Mouse (Mus musculus) MEL (cell line): ENCODE results near the gene Fgd3. TPM values are rescaled to one million over a fixed set of nuclear protein-coding genes. Genes with fewer than 3 reads are reported as not detected.

Experiments
- DNase-seq: peaks from one replicate; pipeline ENCODE4 v3.0.0; 2011; ENCODE audit warnings: low read depth, low spot score
- H3K27ac ChIP-seq: 2 replicates; pipeline ENCODE4 v1.5.1; 2012; ENCODE audit warnings: low read depth, mild to moderate bottlenecking, control low read depth, low read length, moderate library complexity; ENCODE audit not compliant: control insufficient read depth
- H3K27me3 ChIP-seq, 2 experiments: fragments of 150-350 bp in 1 of 2; sonication (generic) in 1 of 2; 2 replicates each; pipeline ENCODE4 v1.6.1; 2012; ENCODE audit warnings: low read length in 2 of 2, mild to moderate bottlenecking in 2 of 2, improper control_type of control experiment in 1 of 2, moderate library complexity in 1 of 2; ENCODE audit not compliant: insufficient read depth in 2 of 2, control insufficient read depth in 1 of 2
- H3K36me3 ChIP-seq, 2 experiments: 2 replicates each; pipeline ENCODE4 v1.6.1; 2012 to 2014; ENCODE audit warnings: low read length in 2 of 2, improper control_type of control experiment in 1 of 2, inconsistent platforms in 1 of 2, mild to moderate bottlenecking in 1 of 2; ENCODE audit not compliant: insufficient read depth in 2 of 2, control insufficient read depth in 1 of 2
- H3K4me1 ChIP-seq, 2 experiments: fragments of 150-350 bp in 1 of 2; sonication (generic) in 1 of 2; 2 replicates each; pipeline ENCODE4 v1.6.1; 2012; ENCODE audit warnings: low read length in 2 of 2, improper control_type of control experiment in 1 of 2, mild to moderate bottlenecking in 1 of 2; ENCODE audit not compliant: insufficient read depth in 2 of 2, control insufficient read depth in 1 of 2
- H3K4me3 ChIP-seq, 2 experiments: fragments of 150-350 bp in 1 of 2; sonication (generic) in 1 of 2; 2 replicates each; pipeline ENCODE4 v1.5.1; 2012; ENCODE audit warnings: low read depth in 2 of 2, low read length in 2 of 2, mild to moderate bottlenecking in 2 of 2, moderate library complexity in 2 of 2, control low read depth in 1 of 2, improper control_type of control experiment in 1 of 2; ENCODE audit not compliant: control insufficient read depth in 1 of 2, insufficient read depth in 1 of 2
- H3K79me2 ChIP-seq: 2 replicates; pipeline ENCODE4 v1.6.1; 2012; ENCODE audit warnings: mild to moderate bottlenecking, low read length, moderate library complexity; ENCODE audit not compliant: control insufficient read depth, poor library complexity, insufficient read depth
- H3K9ac ChIP-seq: 2 replicates; pipeline ENCODE4 v1.6.1; 2012; ENCODE audit warnings: low read depth, mild to moderate bottlenecking, control low read depth, low read length, moderate library complexity; ENCODE audit not compliant: control insufficient read depth, poor library complexity, severe bottlenecking
- H3K9me3 ChIP-seq: fragments of 150-350 bp; sonication (generic); replicated peaks from 2 replicates; pipeline ENCODE4 v1.6.1; 2012; ENCODE audit warnings: mild to moderate bottlenecking, low read length, improper control_type of control experiment, moderate library complexity; ENCODE audit not compliant: insufficient read depth
- CHD1 ChIP-seq: IDR thresholded peaks from 2 replicates; pipeline ENCODE4 v1.6.1; 2012; ENCODE audit warnings: low read depth, mild to moderate bottlenecking, inconsistent platforms, low read length, improper control_type of control experiment
- CHD2 ChIP-seq: IDR thresholded peaks from 2 replicates; pipeline ENCODE4 v1.6.1; 2011; ENCODE audit warnings: low read length, improper control_type of control experiment
- CTCF ChIP-seq, 3 experiments: IDR thresholded peaks in 2 of 3; conservative IDR thresholded peaks in 1 of 3; 2 replicates each; pipeline ENCODE4 v1.5.1; 2011 to 2012; ENCODE audit warnings: low read length in 3 of 3, low read depth in 2 of 3, mild to moderate bottlenecking in 2 of 3, improper control_type of control experiment in 1 of 3, inconsistent platforms in 1 of 3, mixed read lengths in 1 of 3, moderate library complexity in 1 of 3; ENCODE audit not compliant: control insufficient read depth in 1 of 3, insufficient read depth in 1 of 3, poor library complexity in 1 of 3, severe bottlenecking in 1 of 3
- E2F4 ChIP-seq: IDR thresholded peaks from 2 replicates; pipeline ENCODE4 v1.6.1; 2011; ENCODE audit warnings: low read depth, low read length, improper control_type of control experiment, borderline replicate concordance
- EP300 ChIP-seq, 2 experiments: IDR thresholded peaks; 2 replicates each; pipeline ENCODE4 v1.6.1; 2011; ENCODE audit warnings: improper control_type of control experiment in 2 of 2, low read length in 2 of 2, low read depth in 1 of 2, mild to moderate bottlenecking in 1 of 2
- ETS1 ChIP-seq: IDR thresholded peaks from 2 replicates; pipeline ENCODE4 v1.6.1; 2012; ENCODE audit warnings: low read depth, mild to moderate bottlenecking, inconsistent platforms, low read length, improper control_type of control experiment, moderate library complexity
- GABPA ChIP-seq: IDR thresholded peaks from 2 replicates; pipeline ENCODE4 v1.6.1; 2012; ENCODE audit warnings: low read depth, mild to moderate bottlenecking, inconsistent platforms, low read length, improper control_type of control experiment, moderate library complexity
- GATA1 ChIP-seq: IDR thresholded peaks from 2 replicates; pipeline ENCODE4 v1.6.1; 2011; ENCODE audit warnings: low read depth, low read length, improper control_type of control experiment
- HCFC1 ChIP-seq: IDR thresholded peaks from 2 replicates; pipeline ENCODE4 v1.6.1; 2012; ENCODE audit warnings: low read depth, mild to moderate bottlenecking, inconsistent platforms, low read length, improper control_type of control experiment, moderate library complexity
- KAT2A ChIP-seq: conservative IDR thresholded peaks from 2 replicates; pipeline ENCODE4 v1.6.1; 2012; ENCODE audit warnings: low read depth, low read length, improper control_type of control experiment, inconsistent platforms
- MAZ ChIP-seq: IDR thresholded peaks from 2 replicates; pipeline ENCODE4 v1.6.1; 2012; ENCODE audit warnings: low read depth, mild to moderate bottlenecking, inconsistent platforms, low read length, improper control_type of control experiment
- MEF2A ChIP-seq: IDR thresholded peaks from 2 replicates; pipeline ENCODE4 v1.6.1; 2014; ENCODE audit warnings: low read depth, mild to moderate bottlenecking, inconsistent platforms, low read length, improper control_type of control experiment; ENCODE audit not compliant: poor library complexity, insufficient replicate concordance, severe bottlenecking; ENCODE audit errors: extremely low read depth
- NELFE ChIP-seq: IDR thresholded peaks from 2 replicates; pipeline ENCODE4 v1.6.1; 2011; ENCODE audit warnings: low read depth, low read length, improper control_type of control experiment
- NRF1 ChIP-seq: IDR thresholded peaks from 2 replicates; pipeline ENCODE4 v1.6.1; 2014; ENCODE audit warnings: low read depth, mild to moderate bottlenecking, inconsistent platforms, low read length, improper control_type of control experiment, moderate library complexity; ENCODE audit not compliant: poor library complexity, insufficient read depth, severe bottlenecking
- POLR2AphosphoS2 ChIP-seq: IDR thresholded peaks from 2 replicates; pipeline ENCODE4 v1.6.1; 2011; ENCODE audit warnings: low read length, improper control_type of control experiment
- POLR2AphosphoS5 ChIP-seq: IDR thresholded peaks from 2 replicates; pipeline ENCODE4 v1.6.1; 2012; ENCODE audit warnings: low read depth, borderline replicate concordance, mild to moderate bottlenecking, inconsistent platforms, low read length, moderate library complexity, mixed read lengths
- RCOR1 ChIP-seq: IDR thresholded peaks from 2 replicates; pipeline ENCODE4 v1.6.1; 2012; ENCODE audit warnings: low read depth, mild to moderate bottlenecking, inconsistent platforms, low read length, improper control_type of control experiment
- TAL1 ChIP-seq: IDR thresholded peaks from 2 replicates; pipeline ENCODE4 v1.6.1; 2012; ENCODE audit warnings: mild to moderate bottlenecking, inconsistent platforms, low read length, moderate library complexity, mixed read lengths
- TCF12 ChIP-seq: IDR thresholded peaks from 2 replicates; pipeline ENCODE4 v1.6.1; 2014; ENCODE audit warnings: low read depth, mild to moderate bottlenecking, inconsistent platforms, low read length, improper control_type of control experiment, moderate library complexity
- UBTF ChIP-seq: IDR thresholded peaks from 2 replicates; pipeline ENCODE4 v1.6.1; 2012; ENCODE audit warnings: low read depth, mild to moderate bottlenecking, inconsistent platforms, low read length, improper control_type of control experiment, moderate library complexity, borderline replicate concordance; ENCODE audit not compliant: insufficient read depth
- USF1 ChIP-seq: IDR thresholded peaks from 2 replicates; pipeline ENCODE4 v1.6.1; 2014; ENCODE audit warnings: low read depth, mild to moderate bottlenecking, inconsistent platforms, low read length, improper control_type of control experiment, moderate library complexity
- ZNF384 ChIP-seq: IDR thresholded peaks from 2 replicates; pipeline ENCODE4 v1.6.1; 2012; ENCODE audit warnings: low read depth, mild to moderate bottlenecking, inconsistent platforms, low read length, improper control_type of control experiment
- polyA plus RNA-seq, 2 experiments: library from polyadenylated mRNA; stranded (reverse) in 1 of 2; unstranded in 1 of 2; fragments of >175 nt in 1 of 2; fragments of >200 nt in 1 of 2; gene quantifications; 2 replicates each; pipeline versions ENCODE4 v1.2.1 to v1.2.4; 2012; ENCODE audit warnings: low replicate concordance in 2 of 2, low read depth in 1 of 2; ENCODE audit not compliant: insufficient read length in 2 of 2, insufficient read depth in 1 of 2, missing spikeins in 1 of 2
- total RNA-seq: library from RNA; depleted of rRNA; stranded (reverse); fragments of 300-350 nt; gene quantifications from 2 replicates; pipeline ENCODE4 v1.2.3, GENCODE M21; 2012

Fgd3 gene
- total and polyA plus RNA-seq, 3 experiments, result 5.0 to 6.9 TPM; not detected in 1

DNA sequence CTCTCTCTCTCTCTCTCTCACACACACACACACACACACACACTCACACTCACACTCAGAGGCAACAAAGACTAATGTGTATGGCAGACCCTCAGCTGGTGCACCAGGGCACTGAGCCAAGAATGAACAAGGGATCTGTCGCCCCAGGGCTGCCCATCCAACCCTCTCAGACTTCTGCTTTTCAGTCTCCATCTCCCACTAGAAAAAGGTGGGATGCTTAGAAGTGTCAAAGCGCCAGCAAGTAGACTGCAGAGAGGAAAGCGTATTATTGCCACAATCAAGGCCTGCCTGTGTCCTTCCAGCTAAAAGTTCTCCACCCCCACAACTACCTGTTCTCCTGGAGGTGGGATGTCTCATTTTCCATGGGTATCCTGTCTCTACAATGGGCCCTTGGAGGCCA, 105.7 kb downstream of the Fgd3 start (continued):
- no peak for TF ChIP-seq HCFC1

DNA sequence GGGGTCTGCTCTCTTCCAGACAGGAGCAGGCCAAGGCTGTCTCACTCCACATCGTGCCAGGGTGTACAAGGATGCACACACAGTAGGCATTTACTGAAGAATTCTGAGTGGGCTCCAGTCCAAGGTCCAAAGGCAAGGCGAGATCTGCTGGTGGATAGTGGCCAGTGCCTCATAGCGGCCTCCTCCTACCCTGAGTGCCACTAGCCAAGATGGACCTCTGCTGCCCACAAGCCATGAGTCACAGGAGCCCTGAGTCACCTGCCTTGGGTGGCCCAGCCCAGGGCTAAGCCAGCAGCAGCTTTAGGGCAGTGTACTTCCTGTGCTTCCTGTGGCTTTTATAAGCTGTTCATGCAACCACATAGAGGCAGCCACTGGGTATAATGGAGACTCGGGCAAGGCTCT, 106.6 kb downstream of the Fgd3 start:
- no peaks in the 10 kb centered on the region for H3K9me3 ChIP-seq
- H3K27me3 ChIP-seq, result no peaks in the 10 kb centered on the region
- H3K4me1 ChIP-seq, result peaks cover 0 to 15% of the 10 kb centered on the region in 2 experiments
- H3K9ac ChIP-seq, result no peak overlapping the region
- H3K79me2 ChIP-seq, result no peaks in the 10 kb centered on the region; the same call in 1 of the 2 replicates
- no peak overlapping the region for H3K4me3 ChIP-seq
- TF ChIP-seq GATA1 (no peak), ETS1 (no peak), ZNF384 (no peak), CHD1 (no peak), UBTF (no peak), NELFE (no peak), POLR2AphosphoS2 (no peak), RCOR1 (no peak), USF1 (no peak), CTCF (IDR thresholded peaks at IDR 0.05 in 2 of 3, conservative IDR thresholded peaks at IDR 0.05 in 1 of 3; ENCODE audit: control insufficient read depth in 1 of 3, insufficient read depth in 1 of 3, low read depth in 2 of 3, low read length in 3 of 3, poor library complexity in 1 of 3, severe bottlenecking in 1 of 3) (no peak)
- peak; percentile 30 for DNase-seq
- peaks cover 0 to 4% of the 10 kb centered on the region in 2 experiments; a peak in 1 of 4 replicates for H3K36me3 ChIP-seq
- H3K27ac ChIP-seq, result no peak overlapping the region

DNA sequence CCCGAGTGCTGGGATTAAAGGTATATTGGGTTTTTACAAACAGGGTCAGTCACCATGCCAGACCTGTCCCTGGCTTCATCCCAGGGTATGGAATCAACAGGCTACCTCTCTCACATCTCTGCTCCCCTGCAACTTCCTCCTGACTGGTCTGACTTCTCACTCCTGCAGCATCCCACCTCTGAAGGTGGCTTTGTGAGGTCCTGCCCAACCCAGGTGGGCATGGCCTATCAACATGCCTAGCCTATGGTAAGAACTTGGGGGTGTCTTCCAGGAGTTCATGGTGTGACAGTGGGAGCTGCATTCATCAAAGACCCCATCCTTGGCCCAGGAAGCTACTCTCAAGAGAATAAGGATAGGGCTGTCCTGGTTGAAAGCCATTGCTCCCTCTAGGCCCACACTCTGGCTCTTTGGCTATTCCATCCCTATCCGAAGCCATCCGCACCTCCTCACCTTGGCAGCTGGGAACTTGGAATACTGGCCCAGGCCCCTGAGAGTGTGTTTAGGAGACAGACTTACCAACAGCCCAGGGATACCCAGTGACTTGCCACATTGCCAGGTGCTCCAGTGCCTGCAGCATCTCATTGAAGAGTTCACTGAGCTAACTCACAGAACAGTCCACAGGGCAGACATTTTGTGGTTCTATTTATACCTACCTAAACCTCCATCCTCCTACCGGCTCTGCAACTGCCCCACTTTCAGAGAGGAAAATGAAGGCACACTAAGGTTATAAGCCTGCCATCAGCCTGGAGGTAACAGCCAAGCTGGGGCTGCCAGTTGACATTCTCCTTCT, 107.2 kb downstream of the Fgd3 start:
- Histone ChIP-seq H3K27ac (no peak overlapping the region), H3K4me3 (no peak overlapping the region), H3K27me3 (no peaks in the 10 kb centered on the region), H3K4me1 (peaks cover 0 to 15% of the 10 kb centered on the region in 2 experiments), H3K9me3 (no peaks in the 10 kb centered on the region), H3K9ac (no peak overlapping the region), H3K79me2 (no peaks in the 10 kb centered on the region; the same call in 1 of the 2 replicates), H3K36me3 (peaks cover 0 to 4% of the 10 kb centered on the region in 2 experiments; a peak in 1 of 4 replicates)
- TF ChIP-seq EP300 (IDR thresholded peaks at IDR 0.05; ENCODE audit: low read depth in 1 of 2, low read length in 2 of 2) (no peak), POLR2AphosphoS2 (no peak), NRF1 (no peak), CTCF (IDR thresholded peaks at IDR 0.05 in 2 of 3, conservative IDR thresholded peaks at IDR 0.05 in 1 of 3; ENCODE audit: control insufficient read depth in 1 of 3, insufficient read depth in 1 of 3, low read depth in 2 of 3, low read length in 3 of 3, poor library complexity in 1 of 3, severe bottlenecking in 1 of 3) (no peak), MAZ (no peak), HCFC1 (no peak), GABPA (no peak), ZNF384 (no peak), USF1 (no peak), E2F4 (no peak), GATA1 (no peak), MEF2A (no peak), TCF12 (no peak), POLR2AphosphoS5 (no peak), KAT2A (no peak), TAL1 (no peak), CHD2 (no peak)
- no peak for DNase-seq
